Mouse (Mus musculus): ENCODE results near the gene Lingo2.
"Not testable (repeated sequence)": the region's sequence is repeated elsewhere in the genome, so short reads cannot be mapped to it uniquely, and the experiment has no call there.

Lingo2 gene

DNA sequence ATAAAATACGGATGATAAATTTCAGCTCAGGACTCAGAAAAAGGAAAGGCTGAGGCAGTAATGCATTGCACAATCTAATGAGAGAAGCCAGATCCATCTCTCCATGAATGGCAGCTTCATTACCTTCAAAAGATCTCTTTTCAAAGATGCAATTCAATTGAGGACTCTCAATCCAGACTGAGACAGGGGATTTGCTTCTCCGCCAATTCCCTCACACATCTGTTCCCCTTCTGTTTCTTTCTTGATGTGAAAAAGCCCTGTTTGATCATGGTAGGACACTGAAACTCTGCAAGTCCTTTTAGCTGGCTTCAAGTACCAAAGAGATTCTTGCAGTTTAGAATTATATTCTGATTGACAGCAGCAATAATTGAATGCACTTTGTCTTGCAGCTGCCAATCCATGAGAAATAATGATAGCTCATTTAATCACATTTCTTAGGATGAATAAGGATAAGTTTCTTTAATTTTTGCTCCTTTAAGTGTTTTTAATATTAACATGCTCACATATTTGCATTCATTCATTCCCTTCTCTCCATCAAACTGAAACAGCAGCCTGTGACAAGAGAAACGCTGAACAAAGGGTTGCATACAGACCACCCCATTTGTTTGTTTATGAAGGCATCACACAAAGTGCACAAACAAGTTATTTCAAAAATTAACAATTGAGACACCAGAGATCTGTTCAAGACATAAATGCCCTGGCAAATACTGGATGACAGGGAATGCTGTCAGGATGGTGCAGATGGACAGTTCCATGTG, 870.3 kb downstream of the Lingo2 start:
- DNase-seq (ENCODE audit: low spot score in 2 of 2) = no peak

DNA sequence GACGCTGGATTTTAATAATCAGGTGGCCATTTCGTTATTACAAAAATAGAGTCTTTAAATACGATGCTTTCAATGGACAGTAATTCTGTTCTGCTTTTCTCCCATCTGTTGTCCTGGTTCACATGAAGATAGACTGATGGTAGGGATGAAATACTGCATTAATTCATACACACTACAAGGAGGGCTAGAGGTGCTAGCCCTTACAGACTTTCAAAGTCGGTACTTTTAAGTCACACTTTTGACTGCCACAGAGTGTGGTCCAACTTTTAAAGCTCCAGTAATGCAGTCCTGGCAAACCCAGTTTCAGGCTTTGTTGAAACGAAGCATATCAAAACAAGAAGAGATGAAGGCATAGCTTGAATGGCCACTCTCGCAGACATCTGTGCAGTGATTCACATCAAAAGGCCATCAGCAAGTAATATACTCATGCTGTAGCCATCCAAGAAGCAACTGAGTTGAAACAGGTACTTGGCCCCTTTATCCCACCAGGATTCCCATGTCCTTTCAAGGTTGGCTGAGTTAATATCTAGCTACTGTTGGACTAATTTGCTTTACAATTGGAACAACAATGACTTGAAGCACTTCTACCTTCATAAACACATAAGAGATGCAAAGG, 872.5 kb downstream of the Lingo2 start:
- DNase-seq (ENCODE audit: low spot score in 2 of 2) = no peak

DNA sequence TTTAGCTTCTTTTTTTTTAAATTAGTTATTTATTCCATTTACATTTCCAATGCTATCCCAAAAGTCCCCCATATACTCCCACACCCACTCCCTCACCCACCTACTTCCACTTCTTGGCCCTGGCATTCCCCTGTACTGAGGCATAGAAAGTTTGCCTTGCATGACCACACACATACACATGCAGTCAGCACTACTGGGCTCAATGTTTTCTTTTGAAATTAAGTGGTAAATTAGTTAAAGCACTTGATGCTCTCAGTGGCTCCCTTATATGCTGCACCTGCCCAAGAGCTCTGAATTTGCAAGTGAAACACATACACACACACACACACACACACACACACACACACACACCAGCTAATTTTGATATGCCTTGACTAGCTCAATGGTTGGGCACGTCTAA, 886.8 kb downstream of the Lingo2 start:
- DNase-seq (ENCODE audit: low spot score in 2 of 2) = not testable (repeated sequence)

DNA sequence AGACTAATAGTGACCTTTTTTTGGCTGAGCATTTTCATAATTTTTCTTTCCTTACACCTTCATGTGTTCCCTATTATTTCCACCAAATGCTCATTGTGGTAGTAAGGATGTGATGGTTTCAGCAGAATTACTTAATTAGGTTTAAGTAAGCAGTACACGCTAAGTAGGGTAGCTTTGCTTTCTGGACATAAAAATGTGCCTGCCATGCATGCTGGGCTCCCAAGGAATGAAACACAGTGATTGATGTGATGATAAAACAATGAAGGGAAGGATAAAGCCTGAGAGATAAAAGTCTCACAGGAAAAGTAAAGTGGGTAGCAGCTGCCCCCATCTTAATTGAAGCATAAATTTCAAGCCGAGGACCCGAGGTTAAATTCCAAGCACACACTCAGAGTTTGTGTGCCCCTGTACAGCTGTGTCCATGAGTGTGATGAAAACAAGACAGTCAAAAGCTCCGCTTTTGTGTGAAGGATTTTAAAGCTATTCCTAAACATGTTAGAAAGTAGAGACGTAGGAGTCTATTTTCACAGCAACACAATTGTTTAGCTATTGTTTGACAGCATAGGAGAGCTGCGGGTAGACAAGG, 898.7 kb downstream of the Lingo2 start:
- DNase-seq (ENCODE audit: low spot score in 2 of 2) = no peak

DNA sequence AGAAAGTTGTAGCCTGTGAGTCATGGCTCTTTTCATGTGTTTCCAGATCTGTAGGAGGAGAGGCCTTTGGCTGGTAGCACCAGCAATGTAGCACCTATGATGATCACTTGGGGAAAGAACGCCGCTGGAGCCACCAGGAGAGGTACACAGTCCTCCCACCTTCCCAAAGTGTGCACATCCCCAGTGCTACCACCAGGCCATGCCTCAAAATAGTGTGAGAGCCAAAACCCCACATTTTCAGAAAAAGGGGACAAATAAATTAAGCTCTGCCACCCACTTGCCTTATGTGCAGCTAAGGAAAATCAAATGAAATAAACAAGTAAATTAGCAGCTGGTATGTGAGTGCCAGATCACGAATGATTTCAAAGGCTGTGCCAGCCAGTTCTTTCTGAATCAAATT, 911.2 kb downstream of the Lingo2 start:
- no peak for DNase-seq (ENCODE audit: low spot score in 2 of 2)

DNA sequence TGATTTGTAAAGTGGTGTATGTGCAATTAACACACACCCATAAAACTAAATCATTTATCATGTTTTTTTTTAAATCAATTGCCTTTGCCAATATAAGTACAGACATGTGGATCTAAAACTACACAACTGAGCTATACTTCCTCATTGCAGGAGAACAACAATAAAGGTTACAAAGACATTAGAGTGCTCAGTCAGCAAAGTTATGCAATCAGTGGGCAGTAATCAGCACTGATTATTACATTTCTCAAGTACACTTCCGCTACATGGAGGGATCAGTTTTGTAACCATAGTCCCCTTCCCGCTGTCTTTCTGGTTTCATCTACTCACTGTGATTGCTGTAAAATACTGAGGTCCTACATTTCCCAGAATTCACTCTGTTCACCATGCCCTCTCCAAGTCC, 912.8 kb downstream of the Lingo2 start:
- no peak for DNase-seq (ENCODE audit: low spot score in 2 of 2)

DNA sequence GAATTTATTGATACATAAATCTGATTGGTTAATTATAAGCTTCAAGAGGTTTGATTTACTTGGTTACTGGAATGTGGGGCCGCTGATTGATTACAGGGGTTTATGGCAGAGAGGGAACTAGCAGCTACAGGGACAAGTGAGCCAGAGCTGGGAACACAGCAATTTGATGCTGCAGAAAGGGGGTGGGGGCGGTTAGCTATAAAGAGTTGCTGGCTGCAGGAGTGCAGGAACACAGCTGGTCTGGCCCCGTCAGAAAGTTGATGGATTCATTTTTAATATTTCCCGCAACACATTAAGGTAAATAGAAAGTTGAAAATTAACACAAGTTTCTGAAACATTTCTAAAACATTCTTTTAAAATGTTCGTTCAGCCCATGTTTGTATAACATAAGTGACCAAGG, 919.5 kb downstream of the Lingo2 start:
- DNase-seq (ENCODE audit: low spot score in 2 of 2) = no peak

DNA sequence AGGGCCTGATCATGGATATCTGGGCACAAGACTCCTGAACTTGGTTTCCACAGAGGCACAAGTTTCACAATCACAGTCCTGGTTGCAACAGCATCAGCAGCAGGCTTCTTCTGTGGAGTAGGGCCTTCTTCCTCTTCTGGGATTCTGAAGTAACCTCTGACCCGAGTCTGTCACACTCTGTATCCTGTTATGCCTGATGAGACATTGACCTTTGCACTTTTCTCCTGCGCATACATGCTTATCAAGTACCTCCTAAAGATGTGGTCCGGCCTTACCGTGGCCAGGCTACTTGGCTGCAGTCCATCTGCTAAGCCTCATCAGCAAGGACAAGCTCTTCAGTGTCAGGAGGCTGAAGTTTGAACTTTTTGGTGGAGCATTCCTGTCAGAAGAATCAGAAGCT, 937.4 kb downstream of the Lingo2 start:
- no peak for DNase-seq (ENCODE audit: low spot score in 2 of 2)

DNA sequence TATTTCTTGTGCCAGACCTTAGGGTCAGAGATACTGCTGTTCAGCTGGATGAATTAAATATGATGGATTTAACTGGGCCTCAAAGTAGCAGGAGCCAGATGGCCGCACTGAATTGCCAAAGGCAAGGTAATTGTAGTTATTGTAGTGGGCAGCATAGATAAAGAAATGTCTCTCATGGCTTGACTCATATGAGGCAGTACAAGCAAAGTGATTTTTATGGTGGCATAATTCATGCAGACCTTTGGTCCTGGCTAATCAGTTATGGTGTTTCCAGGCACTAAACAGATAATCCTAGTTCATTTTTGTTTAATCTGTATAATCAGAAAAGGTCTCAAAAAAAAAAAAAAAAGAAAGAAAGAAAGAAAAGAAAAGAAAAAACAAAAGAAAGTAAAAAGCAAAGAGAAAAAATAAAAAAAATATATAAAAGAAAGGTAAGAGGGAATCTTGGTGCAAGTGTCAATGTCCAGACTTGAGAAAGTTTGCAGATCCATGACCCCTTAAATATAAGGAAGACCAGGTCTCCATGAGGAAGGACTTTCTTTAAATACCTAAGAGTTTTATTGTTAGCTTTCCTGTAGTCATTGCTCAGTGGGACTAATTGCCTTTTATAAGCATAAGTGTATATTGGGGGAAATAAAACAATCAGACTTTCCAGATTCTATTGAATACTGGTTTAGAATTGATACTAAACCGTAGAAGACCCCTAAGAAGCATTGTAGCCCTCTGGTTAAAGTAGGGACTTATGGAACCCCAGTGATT, 959.4 kb downstream of the Lingo2 start:
- no peak for DNase-seq (ENCODE audit: low spot score in 2 of 2)

DNA sequence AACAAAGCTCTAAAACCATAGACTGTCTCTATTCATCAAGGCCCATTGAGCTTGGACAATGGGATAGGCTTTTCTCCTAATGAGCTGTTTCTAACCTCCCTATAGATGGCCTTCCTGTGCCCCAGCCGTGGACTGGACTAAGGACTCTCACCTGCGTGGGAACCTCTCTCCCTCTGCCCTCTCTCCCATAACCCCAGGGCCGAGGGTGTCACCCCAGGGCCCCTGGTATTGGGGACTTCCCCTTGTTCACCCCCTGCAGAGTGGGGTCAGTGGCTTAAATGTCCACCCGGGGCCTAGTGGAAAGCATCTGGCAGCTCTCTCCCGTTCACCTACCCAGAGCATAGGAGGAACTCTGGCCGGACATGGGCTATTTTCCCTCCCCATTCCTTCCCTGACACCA, 965.5 kb downstream of the Lingo2 start:
- DNase-seq (ENCODE audit: low spot score in 2 of 2) = no peak

DNA sequence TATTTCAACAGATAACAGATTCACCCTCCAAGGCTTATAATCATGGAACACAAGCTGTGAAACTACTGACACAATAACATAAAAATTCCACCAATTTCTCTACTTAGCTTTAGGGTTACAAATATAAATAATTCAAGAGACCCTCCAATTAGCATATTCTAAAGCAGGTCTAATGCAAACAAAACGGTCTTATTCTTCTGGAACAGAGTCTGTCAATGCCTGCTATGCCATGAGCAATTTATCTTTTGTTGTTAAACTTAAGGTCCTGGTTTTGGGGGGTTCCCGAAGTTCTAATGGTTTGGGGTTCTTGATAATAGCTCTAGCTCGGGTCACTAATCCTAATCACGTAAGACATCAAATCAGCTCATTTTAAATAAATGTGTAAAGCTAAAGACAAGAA, 988.0 kb downstream of the Lingo2 start:
- DNase-seq (ENCODE audit: low spot score in 2 of 2) = no peak

DNA sequence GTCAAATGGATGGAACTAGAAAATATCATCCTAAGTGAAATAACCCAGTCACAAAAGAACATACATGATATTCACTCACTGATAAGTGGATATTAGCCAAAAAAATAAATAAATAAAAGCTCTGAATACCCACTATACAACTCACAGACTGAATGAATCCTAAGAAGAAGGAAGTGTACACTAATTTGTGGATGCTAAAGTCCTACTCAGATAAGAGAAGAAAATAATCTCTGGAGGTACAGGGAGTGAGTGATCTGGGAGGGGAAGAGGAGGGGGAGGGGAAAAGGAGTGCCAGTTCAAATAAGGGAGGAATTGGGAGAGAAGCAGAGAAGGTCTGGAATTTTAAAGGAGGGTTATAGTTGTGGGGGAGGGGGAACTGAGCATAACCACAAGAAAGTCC, 999.7 kb downstream of the Lingo2 start:
- DNase-seq (ENCODE audit: low spot score in 2 of 2) = no peak

DNA sequence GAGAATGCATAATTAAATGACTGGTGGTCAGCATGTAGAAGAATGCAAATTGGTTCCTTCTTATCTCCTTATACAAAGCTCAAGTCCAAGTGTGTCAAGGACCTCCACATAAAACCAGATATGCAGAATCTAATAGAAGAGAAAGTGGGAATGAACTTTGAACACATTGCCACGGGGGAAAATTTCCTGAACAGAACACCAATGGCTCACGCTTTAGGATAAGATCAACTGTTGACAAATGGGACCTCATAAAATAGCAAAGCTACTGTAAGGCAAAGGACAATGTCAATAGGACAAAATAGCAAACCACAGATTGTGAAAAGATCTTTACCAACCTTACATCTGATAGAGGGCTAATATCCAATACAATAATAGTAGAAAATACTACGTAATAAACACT, 1000.3 kb downstream of the Lingo2 start:
- DNase-seq (ENCODE audit: low spot score in 2 of 2) = no peak

DNA sequence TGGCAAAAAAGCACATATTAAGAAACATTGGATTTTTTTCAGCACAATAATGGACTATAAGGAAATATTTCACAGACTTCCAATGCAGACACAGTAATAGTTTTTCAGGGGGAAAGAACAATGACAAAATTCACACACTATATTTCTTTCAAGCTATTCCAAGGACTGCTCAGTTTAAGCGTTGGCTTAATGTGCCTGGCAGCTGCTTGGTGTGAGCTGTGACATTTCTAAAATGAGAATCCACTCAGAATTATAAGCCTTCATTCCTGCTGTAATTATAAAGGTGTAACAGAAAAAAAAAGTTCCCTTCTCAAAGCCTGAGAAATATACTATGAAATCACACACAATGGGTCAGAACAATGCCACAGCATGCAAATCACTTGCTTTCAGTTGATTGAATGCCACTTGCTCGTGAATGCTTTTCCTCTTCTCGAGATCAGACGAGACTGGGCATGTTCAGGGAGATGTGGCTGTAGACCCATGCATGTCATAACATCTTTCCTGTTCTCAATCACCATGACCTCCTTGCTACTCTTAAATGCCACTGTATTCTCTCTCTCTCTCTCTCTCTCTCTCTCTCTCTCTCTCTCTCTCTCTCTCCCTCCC, 1017.4 kb downstream of the Lingo2 start:
- no peak for DNase-seq (ENCODE audit: low spot score in 2 of 2)

DNA sequence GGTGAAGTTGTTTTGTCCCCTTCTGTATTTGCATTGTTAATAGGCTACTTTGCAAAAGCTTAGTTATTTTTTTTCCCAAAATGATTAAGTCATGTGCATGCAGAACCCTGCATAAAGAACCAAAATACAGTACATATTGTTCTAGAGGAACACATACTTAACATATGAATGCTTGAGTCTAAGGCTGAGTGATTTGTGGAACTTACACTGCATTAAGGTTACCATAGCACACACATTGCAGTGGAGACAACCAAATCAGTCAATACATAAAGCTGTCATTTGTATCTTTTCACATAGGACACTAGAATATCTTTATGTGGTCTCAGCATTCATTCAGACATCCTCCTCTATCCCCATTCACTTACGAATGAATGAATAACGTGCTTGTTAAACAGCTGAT, 1023.8 kb downstream of the Lingo2 start:
- no peak for DNase-seq (ENCODE audit: low spot score in 2 of 2)

DNA sequence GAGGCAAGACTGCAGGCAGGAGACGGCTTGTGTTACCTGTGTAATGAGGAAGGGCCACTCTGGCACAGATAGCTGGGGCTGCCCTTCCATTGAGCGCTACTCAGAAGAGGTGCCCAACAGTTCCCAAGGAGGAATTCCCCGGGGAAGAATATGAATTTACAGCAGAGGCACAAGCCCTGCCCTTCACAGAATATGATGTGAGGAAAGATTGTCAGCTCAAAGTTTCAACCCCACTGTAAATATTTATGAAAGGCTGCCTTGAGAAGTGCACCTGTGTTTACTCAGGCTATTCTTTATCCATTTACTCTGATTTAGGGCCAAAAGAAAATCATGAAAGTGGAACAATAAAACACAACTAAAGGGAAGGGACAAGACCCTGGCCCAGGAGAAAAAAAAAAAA, 1034.1 kb downstream of the Lingo2 start:
- no peak for DNase-seq (ENCODE audit: low spot score in 2 of 2)

DNA sequence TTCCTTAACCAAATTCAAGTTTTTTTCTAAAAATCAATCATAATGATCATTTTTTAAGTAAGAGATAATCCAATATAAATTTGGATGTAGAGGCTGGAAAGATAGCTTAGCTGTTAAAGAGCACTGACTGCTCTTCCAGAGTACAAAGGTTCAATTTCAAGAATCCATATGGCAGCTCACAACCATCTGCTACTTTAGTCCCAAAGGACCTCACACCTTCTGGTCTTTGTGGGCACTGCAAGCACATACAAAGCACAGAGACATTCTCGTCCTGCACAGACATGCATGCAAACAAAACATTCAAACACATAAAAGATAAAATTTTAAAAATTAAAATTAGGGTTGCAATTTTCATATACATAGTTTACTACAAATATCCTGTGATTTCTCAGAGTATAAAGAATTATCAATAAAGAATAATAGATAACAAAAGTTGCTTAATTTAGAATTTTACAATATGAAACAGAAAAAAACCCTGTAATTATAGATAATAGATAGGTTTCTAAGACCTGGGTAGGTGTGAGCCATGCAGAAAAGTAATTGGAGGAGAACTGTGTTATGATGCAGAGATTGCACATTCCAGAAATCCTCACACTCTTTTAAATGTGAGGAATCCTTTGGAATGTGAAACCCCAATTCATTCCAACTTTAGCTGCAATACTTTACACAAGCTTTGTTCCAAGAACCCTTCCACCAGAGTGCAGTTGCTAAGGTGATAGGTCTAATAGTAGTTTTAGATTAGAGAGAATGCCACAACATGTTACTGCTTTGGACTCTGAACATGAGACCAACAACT, 1053.6 kb downstream of the Lingo2 start:
- DNase-seq (ENCODE audit: low spot score in 2 of 2) = no peak

DNA sequence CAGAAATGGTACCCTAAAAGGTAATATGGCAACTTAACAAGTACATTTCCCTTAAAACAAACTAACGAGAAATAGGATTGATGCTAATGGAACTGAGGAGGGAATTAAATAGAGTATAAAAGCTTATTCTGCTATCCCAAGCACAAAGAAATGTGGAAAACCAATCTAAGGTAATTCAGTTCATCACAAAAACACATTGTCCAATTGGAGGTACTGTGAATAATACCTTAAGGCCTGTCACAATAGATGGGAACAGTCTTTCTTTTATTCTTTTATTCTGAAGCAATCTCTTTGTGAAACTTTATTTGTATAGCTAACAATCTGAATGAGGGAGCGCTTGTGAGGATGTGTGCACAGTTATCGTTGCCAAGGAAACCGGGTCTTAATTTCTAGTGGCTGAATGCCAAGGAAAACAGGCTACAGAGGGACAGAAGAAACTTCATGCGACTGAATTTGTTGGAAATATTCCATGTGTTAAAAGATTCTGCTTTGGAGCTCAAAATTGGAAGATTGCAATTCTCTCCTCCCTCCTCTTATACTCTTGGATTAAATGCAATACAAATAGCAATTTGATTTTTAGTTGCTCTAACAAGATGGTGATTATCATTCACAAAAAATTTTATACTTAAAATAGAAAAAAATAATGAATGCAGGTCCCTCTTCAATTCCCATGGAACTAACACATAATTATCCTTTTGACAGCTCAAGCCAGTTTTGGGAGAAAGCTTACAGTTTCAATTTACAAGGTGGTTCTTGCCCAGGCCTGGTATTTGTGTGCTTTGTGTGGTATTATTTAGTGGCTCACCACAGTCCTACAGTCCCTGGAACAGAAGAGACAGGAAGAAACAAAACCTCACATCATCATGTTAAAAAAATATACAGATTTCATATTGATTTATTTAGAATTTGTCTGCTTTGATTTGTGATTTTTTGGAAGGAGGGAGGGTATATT, 1065.7 kb downstream of the Lingo2 start:
- no peak for DNase-seq (ENCODE audit: low spot score in 2 of 2)

DNA sequence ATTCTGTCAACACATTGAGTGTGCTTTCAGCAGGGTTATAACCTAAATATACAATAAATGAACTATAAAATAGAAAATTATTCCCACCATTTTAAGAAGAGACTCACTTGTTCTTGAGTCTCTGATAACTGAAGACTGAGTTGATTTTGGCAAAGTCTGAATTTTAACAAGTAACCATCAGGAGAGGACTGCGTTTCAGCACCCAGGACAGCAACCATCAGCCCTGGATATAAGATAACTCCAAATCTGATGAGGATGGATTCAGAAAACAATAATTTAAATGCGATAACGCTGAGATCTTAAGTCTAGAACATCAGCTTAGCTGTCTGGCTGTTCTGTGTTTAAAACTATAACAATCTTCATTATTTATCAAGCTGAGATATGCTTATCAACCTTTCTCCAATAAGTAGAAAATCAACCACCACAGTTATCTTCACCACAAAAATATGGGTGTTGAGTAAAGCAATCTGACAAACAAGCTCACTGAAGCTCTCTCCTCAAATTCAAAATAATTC, 1066.5 kb downstream of the Lingo2 start:
- no peak for DNase-seq (ENCODE audit: low spot score in 2 of 2)

DNA sequence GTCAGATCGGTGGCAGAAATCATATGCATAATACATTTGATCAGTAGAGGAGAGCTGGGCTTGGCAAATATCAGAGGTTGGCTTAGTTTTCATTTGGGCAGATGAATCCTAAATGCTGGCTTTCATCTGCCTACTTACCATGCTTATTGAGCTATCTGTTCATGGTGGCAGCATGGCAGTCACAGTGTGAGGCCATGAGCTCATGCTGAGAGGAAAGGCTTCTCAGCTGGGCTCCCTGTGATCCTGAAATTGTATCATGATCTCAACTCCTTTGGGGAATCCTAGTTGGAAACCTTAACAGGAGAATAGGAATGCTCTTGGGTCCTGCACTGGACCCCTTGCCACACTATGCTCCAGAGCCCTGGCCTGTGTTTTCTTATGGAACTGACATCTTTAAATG, 1105.0 kb downstream of the Lingo2 start:
- no peak for DNase-seq (ENCODE audit: low spot score in 2 of 2)

Measured in spleen, postnatal 4 days (tissue).